ENCODE assay signal across 8 mouse cellular contexts in the genomic region with DNA sequence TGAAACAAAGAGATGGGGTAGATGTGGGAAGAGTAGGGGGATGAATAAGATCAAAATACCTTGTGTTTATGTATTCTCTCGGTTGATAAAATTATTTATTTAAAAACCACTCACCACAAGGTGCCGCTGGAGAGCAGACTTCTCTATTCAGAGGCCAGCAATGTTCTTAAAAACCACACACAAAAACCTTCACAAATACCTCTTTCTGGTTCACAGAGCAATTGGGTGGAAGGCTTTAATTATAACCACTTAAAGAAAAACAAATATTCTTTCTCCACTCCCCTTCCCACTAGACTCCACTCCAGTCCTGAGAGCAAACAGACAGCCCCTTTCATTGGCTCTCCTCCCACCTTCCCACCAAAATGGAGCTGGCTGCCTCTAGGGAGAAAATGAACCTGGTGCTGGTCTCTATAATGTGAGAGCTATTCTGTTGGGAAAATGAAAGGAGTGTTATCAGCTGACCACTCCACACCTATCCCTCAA.
DNase-seq lines count a peak whose midpoint lies in the region; ATAC-seq and TF ChIP-seq lines count a peak whose summit lies in the region.

No protein-coding gene starts in this region.

- intact Hi-C loops in left cerebral cortex, adult 2 months (cut with DNase I) = loop anchor here (1.0 to 10.0 kb wide), 3 partner anchors 68 to 725 kb away; no protein-coding TSS in a partner anchor

- no peaks in the 10 kb centered on the region for H3K4me1 ChIP-seq in liver, embryonic 12.5 days
- 0 out of 2 replicates have a peak, but pooled peaks cover 13% of the 10 kb centered on the region for H3K4me1 ChIP-seq in forebrain, embryonic 15.5 days
- peaks cover 5% of the 10 kb centered on the region; the same call in 1 of the 2 replicates for H3K4me1 ChIP-seq in midbrain, embryonic 13.5 days (replicated peaks)

- DNase-seq in liver = peak; percentile 26
- DNase-seq in cerebellum, adult 11-12 months = peak; percentile 5
- peak; percentile 53 for DNase-seq in induced T-regulatory cell, adult 2 months (ENCODE audit: low read depth)
- DNase-seq in left cerebral cortex, adult 2 months (ENCODE audit: extremely low spot score in 1 of 2, low spot score in 2 of 2) = peak; percentile 49 to 58
- peak; percentile 24 for DNase-seq in thymus, postnatal 14 days

- H3K27me3 ChIP-seq in liver, embryonic 12.5 days (replicated peaks) = no peaks in the 10 kb centered on the region
- no peaks in the 10 kb centered on the region for H3K27me3 ChIP-seq in forebrain, embryonic 15.5 days
- no peaks in the 10 kb centered on the region for H3K27me3 ChIP-seq in midbrain, embryonic 13.5 days

- no peak for ATAC-seq in liver, embryonic 12.5 days
- peak; percentile 75 for ATAC-seq in forebrain, embryonic 15.5 days (replicated peaks)
- peak; percentile 84 for ATAC-seq in midbrain, embryonic 13.5 days

- no peak overlapping the region for H3K27ac ChIP-seq in liver, embryonic 12.5 days
- no peak overlapping the region for H3K27ac ChIP-seq in forebrain, embryonic 15.5 days (replicated peaks)
- no peak overlapping the region for H3K27ac ChIP-seq in left cerebral cortex, adult 2 months
- H3K27ac ChIP-seq in midbrain, embryonic 13.5 days = no peak overlapping the region

- H3K9ac ChIP-seq in liver, embryonic 12.5 days = no peak overlapping the region
- no peak overlapping the region for H3K9ac ChIP-seq in forebrain, embryonic 15.5 days (replicated peaks)
- no peak overlapping the region for H3K9ac ChIP-seq in midbrain, embryonic 13.5 days (replicated peaks)

- H3K36me3 ChIP-seq in liver, embryonic 12.5 days = no peaks in the 10 kb centered on the region
- no peaks in the 10 kb centered on the region for H3K36me3 ChIP-seq in forebrain, embryonic 15.5 days
- no peaks in the 10 kb centered on the region for H3K36me3 ChIP-seq in midbrain, embryonic 13.5 days

- no peaks in the 10 kb centered on the region for H3K9me3 ChIP-seq in liver, embryonic 12.5 days (replicated peaks)
- H3K9me3 ChIP-seq in forebrain, embryonic 15.5 days = no peaks in the 10 kb centered on the region
- H3K9me3 ChIP-seq in midbrain, embryonic 13.5 days = no peaks in the 10 kb centered on the region

- H3K4me3 ChIP-seq in liver, embryonic 12.5 days = no peak overlapping the region
- no peak overlapping the region for H3K4me3 ChIP-seq in forebrain, embryonic 15.5 days
- H3K4me3 ChIP-seq in left cerebral cortex, adult 2 months = no peak overlapping the region
- no peak overlapping the region for H3K4me3 ChIP-seq in midbrain, embryonic 13.5 days (replicated peaks)

- no peak overlapping the region for H3K4me2 ChIP-seq in liver, embryonic 12.5 days
- no peak overlapping the region for H3K4me2 ChIP-seq in forebrain, embryonic 15.5 days (replicated peaks)
- H3K4me2 ChIP-seq in midbrain, embryonic 13.5 days (replicated peaks) = no peak overlapping the region

- WGBS in liver, embryonic 12.5 days (ENCODE audit: insufficient replicate concordance) = 2% methylated on average over 2 of the region's 2 CpGs
- WGBS in forebrain, embryonic 15.5 days = 0% methylated on average over 2 of the region's 2 CpGs
- WGBS in midbrain, embryonic 13.5 days = 1% methylated on average over 2 of the region's 2 CpGs

- peak; percentile 75 for TF ChIP-seq CTCF in left cerebral cortex, adult 2 months (IDR thresholded peaks at IDR 0.05)
